Mouse (Mus musculus) CD4-positive, CD25-positive, alpha-beta regulatory T cell, adult 4 months (primary cell): ENCODE results near the gene Adamts13. TPM values are rescaled to one million over a fixed set of nuclear protein-coding genes. Genes with fewer than 3 reads are reported as not detected.

Experiments used
- ATAC-seq: one replicate; pipeline ENCODE4 v1.8.0; 2017
- polyA plus RNA-seq, 2 experiments: library from polyadenylated mRNA; unstranded; fragments of 100-300 nt; shearing (Covaris generic); gene quantifications; one replicate each; pipeline ENCODE4 v1.2.1; 2017

The Adamts13 gene
- not detected for polyA plus RNA-seq

DNA sequence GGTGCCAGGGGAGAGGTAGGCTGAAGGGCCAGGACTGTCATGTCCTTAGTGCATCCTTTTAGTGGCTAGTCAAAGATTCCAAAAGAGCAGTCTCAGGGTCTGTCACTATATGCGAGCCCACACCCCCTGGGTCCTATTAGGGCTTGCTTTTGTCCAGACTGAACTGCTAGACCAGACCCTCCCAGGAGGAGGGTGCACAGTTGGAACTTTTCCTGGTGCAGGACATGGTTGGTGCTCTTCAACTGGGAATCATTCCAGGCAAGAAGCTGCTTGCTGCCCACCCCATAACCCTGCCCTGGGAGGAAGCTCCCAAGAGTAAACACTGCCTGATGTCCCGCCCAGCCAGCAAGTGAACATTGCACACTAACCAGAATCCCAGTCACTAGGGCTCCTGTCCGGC is at the start of gene Adamts13:
TSS of gene Adamts13 (plus strand) at position 301 of the 400 bp plus-strand sequence.
- ATAC-seq: no peak

GRCm38 (mm10) chr2:26927745-26928476 is 45.3 kb upstream of the Adamts13 start:
- no peak for ATAC-seq

DNA sequence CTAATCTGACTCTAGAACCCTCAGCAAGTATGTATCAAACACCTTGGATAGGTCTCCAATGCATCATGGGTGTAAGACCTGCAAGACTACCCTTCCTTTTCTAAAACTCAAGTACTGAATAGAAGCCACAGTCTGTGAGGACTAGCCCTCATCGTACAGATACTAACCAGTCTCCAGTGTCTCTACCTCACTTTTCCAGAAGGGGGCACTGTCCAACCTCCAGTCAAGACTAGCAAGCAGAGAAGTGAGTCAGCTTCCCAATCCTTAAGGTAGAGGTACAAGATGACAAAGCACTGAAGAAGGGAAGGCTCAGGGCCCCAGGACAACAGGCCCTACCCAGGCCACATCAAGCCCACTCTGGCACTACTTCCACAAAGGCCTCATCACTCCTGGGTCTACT is 42.8 kb upstream of the Adamts13 start:
- ATAC-seq: peak; percentile 22

DNA sequence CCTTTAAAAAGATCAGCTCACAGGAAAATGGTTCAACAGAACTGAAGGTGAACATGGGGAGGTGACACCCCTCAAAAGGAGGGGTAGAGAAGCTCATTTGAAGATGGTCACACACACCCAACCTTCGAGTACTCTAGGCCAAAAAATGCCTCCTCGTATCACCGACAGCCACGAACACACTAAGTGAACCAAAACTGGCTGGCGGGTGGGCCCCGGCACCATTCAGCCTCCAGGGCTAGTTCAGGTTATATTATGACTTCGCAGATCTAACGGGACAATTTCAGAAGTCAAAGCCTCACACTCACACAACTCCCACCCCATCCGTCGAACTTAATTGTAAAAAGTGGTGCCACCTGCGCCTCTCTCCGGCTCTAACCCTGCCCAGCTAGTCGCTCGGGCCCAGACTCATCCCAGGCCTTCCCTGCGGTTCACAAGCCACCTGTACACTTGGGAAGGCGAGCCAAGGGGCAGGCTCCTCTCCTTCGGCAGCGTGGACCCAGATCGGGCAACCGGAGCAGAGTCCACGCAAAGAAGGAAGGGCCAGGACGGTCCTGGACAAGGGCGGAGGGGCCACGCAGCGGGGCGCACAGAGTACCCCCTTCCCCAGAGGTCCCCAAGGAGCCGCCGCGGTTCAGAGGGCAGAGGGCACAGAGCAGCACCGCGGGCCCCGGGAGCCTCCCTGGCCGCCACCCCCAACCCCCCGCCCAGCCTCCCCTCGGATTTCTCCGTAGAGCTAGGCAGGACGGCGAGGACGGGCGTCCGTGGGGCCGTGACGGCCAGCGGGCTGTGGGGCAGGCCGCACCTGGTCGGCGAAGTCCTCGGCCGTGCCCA is 40.5 kb upstream of the Adamts13 start:
- ATAC-seq: peak; percentile 4

GRCm38 (mm10) chr2:26933304-26934055 is 39.7 kb upstream of the Adamts13 start, which contains the start of the genes Surf4 and Stkld1:
Surf4 (minus strand) TSS chr2:26933928.
Stkld1 (plus strand) TSS chr2:26934047.
- ATAC-seq: peak; percentile 84

DNA sequence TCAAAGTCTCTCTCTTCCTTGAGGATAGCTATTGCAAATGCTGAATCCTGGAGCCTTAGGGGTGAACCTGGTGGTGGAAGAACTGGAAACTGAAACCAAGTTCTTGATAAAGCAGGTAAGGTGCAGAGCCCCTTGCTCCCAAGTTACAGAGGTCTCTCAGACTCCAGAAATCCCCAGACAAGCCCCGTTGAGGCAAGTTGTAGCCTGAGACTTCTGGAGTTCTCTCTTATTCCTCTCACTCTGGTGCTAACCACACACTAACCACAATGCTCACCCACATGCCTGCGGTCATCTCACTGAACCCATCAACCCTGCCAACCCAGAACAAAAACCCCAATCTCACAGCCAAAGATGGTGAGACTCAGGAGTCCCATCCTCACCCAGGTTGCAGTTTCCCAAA is 37.9 kb upstream of the Adamts13 start:
- ATAC-seq: no peak

GRCm38 (mm10) chr2:26936425-26936824 is 36.8 kb upstream of the Adamts13 start:
- ATAC-seq: peak; percentile 17

DNA sequence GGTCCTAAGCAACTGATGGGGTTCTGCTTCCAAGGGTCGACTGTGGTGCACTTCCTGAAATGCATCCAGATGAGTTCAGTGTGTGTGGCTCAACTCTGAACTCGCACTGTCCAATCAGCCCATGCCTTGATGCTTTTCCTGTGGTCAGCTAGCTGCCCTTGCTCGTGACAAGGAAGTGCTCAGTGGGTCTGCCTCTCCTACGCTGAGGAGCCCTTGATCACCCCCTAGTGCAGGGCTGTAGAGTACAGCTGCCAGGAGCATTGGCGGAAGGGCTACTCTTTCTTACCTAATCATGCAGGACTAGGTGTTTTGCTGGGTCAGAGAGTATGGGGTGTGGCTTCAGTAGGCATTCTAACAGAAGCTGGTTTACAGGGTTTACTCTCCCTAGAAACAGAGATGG is 31.7 kb upstream of the Adamts13 start:
- no peak for ATAC-seq

GRCm38 (mm10) chr2:26943253-26943652 is 30.0 kb upstream of the Adamts13 start:
- ATAC-seq: no peak

DNA sequence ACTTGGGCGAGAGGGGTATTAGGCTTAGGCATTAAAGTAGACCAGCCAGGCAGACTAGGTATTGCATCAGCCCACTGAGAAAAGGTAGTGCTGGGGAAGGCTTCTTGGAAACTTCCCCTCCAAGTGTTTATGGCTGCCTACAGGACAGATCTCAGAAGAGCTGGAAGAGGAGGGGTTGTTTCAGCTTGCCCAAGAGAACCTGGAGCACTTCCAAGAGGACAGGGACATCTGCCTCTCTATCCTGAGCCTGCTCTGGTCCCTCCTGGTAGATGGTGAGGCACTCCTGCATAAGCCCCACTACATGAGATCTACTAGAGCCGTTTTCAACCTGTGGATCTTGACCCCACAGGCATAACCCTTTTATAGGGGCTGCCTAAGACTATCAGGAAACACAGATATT is 22.8 kb upstream of the Adamts13 start:
- no peak for ATAC-seq

DNA sequence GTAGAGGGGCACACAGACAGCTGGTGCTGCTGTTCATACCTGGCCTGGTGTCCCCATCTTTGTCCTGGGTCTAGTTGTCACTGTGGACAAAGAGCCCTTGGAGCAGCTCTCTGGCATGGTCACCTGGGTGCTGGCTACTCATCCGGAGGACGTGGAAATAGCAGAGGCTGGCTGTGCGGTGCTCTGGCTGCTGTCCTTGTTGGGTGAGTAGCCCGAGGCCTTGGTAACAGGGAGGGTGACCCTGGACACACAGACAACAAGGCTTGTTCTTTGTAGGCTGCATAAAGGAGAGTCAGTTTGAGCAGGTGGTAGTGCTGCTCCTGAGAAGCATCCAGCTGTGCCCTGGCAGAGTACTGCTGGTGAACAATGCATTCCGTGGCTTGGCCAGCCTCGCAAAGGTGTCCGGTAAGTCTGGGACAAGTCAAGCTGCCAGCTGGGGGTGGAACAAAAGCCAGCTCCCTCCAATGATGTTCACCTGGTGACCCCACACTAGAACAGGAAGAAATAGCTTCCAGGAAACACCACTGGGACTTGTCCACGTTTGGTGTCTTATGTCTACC is 21.8 kb upstream of the Adamts13 start:
- ATAC-seq: no peak

GRCm38 (mm10) chr2:26952193-26952592 is 21.0 kb upstream of the Adamts13 start:
- no peak for ATAC-seq

DNA sequence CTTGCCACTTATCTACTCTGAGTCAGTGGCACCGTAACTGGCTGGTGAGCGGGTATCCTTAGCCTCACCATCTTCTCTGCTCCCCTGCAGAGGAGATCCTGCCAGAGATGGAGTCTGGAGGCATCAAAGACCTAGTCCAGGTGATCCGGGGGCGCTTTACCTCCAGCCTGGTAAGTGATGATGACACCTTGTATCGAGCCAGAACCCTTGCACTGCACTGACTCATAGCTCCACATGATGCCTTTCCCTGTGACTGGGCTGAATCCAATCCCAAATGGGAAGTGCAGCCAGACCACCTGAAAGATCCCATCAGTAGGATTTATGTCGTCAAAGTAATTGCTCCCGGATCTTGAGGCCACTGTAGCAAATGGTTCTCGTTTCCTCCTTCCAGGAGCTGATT is 20.4 kb upstream of the Adamts13 start:
- no peak for ATAC-seq

GRCm38 (mm10) chr2:26954735-26955395 is 18.4 kb upstream of the Adamts13 start:
- no peak for ATAC-seq

DNA sequence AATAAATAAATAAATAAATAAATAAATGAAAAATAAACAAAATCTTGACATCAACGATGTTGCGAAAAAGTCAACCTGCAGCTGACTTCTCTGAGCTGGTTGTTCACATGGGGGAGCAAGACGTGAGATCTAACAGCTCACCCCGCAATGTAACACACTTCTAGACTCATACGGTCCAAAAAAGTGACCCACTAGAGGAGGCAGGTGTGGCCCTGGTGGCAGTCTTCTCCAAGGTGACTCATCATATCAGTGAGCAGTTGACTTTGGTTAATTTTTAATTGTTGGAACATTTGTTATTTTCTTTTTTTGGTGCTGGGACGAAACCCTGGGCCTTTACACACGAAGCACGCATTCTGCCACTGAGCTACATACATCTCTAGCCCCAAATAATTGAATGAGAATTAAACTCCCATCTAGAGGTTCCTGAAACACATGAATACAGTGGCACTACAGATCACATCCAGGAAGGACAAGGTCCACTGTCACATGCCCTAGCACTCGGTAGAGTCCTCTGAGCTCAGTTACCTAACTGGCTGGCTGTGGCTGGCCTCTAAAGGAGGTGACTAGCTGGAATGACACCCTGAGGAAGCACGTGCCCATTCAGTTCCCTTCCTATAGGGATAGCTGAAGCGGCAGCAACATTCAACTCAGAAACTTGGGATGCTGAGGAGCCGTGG is 16.3 kb upstream of the Adamts13 start:
- ATAC-seq: no peak

GRCm38 (mm10) chr2:26957488-26957859 is 15.7 kb upstream of the Adamts13 start:
- no peak for ATAC-seq

DNA sequence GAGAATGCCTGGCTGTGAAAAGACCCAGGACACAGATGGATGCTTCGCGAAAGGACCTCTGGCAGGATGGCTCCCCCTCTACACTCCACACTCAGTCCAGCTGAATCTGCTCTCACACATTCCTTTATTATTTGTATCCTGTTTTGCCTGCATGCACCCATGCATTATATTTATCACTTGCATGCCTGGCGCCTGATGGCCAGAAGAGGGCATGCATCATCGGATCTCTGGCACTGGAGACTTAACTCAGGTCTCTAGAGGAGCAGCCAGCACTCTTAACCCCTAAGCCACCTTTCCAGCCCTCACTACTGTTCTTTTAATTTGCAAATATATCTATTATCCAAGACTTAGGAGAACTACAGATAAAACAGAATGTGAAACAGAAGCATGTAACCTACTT is 12.5 kb upstream of the Adamts13 start:
- no peak for ATAC-seq

DNA sequence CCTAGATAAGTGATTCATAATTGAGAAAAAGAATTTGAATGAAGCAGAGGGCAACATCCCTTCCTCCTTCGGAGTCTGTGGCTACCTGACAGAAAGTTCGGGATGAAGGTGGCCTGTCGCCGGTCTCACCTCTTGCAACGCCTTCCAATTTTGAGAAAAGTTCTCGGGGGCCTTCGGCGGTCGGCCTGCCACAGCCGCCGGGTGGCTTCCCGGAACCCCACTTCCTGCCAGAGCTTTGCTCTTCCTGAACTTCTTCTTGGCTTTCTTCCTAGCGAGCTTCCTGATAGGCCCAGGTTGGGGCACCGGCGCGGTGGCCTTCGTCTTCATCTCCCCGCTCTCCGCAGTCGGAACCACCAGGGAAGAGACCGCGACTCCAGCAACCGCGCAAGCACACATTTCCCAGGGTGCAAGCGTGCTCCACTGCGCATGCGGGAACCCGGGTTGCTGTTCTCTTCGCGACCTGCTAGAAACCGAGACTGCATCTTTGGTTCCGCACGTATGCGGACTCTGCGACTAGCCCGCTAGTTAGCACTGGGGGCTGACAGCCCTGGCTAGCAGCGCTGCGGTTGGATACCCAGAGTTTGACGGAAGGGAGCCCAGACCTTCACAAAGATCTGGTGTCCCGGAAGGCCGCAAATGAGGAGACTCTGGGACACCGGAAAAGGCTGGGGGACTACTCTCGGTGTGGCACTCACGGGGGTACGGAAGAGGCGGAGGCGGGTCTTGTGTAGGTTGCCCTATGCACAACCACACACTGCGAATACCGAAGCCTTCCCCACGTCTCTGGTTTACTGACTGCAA is 9.1 kb upstream of the Adamts13 start, which contains the start of gene Rexo4:
TSS of gene Rexo4 (minus strand) at position 464 of the 801 bp plus-strand sequence.
- peak; percentile 90 for ATAC-seq

DNA sequence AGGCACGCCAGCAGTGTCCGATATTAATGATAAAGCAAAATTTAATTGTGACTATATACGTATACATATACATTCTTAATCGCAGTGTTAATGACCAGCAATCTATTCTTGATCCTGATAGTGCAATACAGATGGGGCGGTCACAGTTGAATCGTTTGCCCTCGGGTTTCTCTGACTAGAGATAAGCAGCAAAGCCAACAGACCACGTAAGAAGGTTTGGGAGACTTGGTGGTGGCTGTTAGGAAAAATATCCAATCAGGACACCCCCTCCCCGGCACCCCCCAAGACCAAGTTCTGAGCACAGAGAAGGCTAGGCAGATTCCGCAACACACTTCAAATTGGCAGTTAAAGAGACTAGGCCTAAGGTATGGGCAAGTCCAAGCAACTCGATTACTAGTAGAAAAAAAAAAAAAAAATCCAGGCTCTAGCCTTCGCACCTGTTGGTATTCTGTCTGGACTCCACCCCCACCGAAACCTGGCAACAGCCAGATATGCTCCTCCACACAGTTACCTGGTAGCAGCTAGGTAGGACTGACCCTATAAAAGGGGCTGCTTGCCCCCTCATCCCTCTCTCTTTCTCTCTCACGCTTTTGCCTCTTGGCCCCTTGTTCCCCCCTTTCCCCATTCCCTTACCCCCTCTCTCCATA is 8.4 kb upstream of the Adamts13 start:
- ATAC-seq: no peak

GRCm38 (mm10) chr2:26967262-26967661 is 6.0 kb upstream of the Adamts13 start:
- ATAC-seq: no peak
